33 mouse cellular contexts compared by ENCODE assay signal in the genomic region with DNA sequence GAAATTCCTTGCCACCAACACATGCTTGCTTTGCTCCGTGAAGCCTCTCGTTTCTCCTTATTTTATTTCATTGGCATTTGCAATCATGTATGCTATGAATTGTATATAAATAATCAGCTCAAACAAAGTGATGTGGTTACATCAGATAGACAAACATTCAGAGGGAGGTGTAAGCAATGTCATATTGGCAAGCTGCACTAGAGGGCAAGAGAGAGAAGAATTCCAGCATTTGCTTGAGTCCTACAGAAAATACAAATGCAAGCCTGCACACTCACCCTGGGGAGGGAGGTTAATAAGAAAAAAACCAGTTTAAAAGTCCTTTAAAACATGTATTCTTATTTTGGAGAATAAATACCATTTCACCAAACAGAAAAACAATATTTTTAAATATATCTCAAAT. TPM values are rescaled to one million over a fixed set of nuclear protein-coding genes. Genes with fewer than 3 reads are reported as not detected.
A peak's percentile ranks its signal among the peaks of the same experiment; 100 is the strongest.
DNase-seq lines count a peak whose midpoint lies in the region; ATAC-seq and TF ChIP-seq lines count a peak whose summit lies in the region.
"Had no signal": no experiment of that assay in that cellular context is flagged by ENCODE, and none has a peak within 500 bp of the region (broad histone marks: within the 10 kb centered on the region; RNA-seq: fewer than 3 reads in every experiment).

No protein-coding gene starts in this region.

- DNase-seq in forebrain, embryonic 14.5 days (ENCODE audit: low spot score), result peak; percentile 11
- peak; percentile 1 for DNase-seq in kidney, postnatal 0 days (ENCODE audit: low spot score)
- DNase-seq in kidney, postnatal 4 days, result no peak
- DNase-seq in 3T3-L1 (ENCODE audit: low read depth, low spot score) (peak; percentile 64), NIH3T3 (ENCODE audit: low read depth) (peak; percentile 61)
- DNase-seq in heart, adult 9 months (ENCODE audit: low spot score in 2 of 2), result no peak
- DNase-seq in kidney, postnatal 25 days, result no peak
- DNase-seq: adrenal gland, postnatal 14 days; B cell, adult 2 months; cerebellum, adult 18-20 months; cerebellum, postnatal 25 days; gastrocnemius, postnatal 10 days; kidney, adult 2 months; lung, postnatal 36 days; right cerebral cortex, postnatal 4 days; thymus, postnatal 4 days had no signal

- H3K36me3 ChIP-seq in forebrain, embryonic 14.5 days (ENCODE audit: control insufficient read depth, insufficient read depth, low read length), result no peaks in the 10 kb centered on the region
- H3K36me3 ChIP-seq in forebrain, embryonic 12.5 days (replicated peaks), result no peaks in the 10 kb centered on the region
- H3K36me3 ChIP-seq in kidney, postnatal 0 days (ENCODE audit: insufficient read depth, low read length), result no peaks in the 10 kb centered on the region
- H3K36me3 ChIP-seq: embryonic facial prominence, embryonic 12.5 days; heart, embryonic 15.5 days; hindbrain, embryonic 13.5 days; limb, embryonic 12.5 days; liver, embryonic 15.5 days; lung, embryonic 15.5 days; neural tube, embryonic 15.5 days had no signal

- H3K4me1 ChIP-seq in forebrain, embryonic 14.5 days (ENCODE audit: control insufficient read depth, insufficient read depth, low read length), result no peaks in the 10 kb centered on the region
- H3K4me1 ChIP-seq in forebrain, embryonic 12.5 days, result no peaks in the 10 kb centered on the region
- no peaks in the 10 kb centered on the region for H3K4me1 ChIP-seq in kidney, postnatal 0 days (replicated peaks; ENCODE audit: insufficient read depth, low read length)
- H3K4me1 ChIP-seq: embryonic facial prominence, embryonic 12.5 days; heart, embryonic 15.5 days; hindbrain, embryonic 13.5 days; limb, embryonic 12.5 days; liver, embryonic 15.5 days; lung, embryonic 15.5 days; neural tube, embryonic 15.5 days had no signal

- no peaks in the 10 kb centered on the region for H3K27me3 ChIP-seq in forebrain, embryonic 14.5 days (replicated peaks; ENCODE audit: control insufficient read depth, insufficient read depth, low read length)
- H3K27me3 ChIP-seq in forebrain, embryonic 12.5 days, result no peaks in the 10 kb centered on the region
- no peaks in the 10 kb centered on the region for H3K27me3 ChIP-seq in kidney, postnatal 0 days (ENCODE audit: insufficient read depth, low read length)
- H3K27me3 ChIP-seq: embryonic facial prominence, embryonic 12.5 days; heart, embryonic 15.5 days; hindbrain, embryonic 13.5 days; limb, embryonic 12.5 days; liver, embryonic 15.5 days; lung, embryonic 15.5 days; neural tube, embryonic 15.5 days had no signal

- H3K9me3 ChIP-seq in forebrain, embryonic 14.5 days (replicated peaks; ENCODE audit: control insufficient read depth, low read length), result no peaks in the 10 kb centered on the region
- no peaks in the 10 kb centered on the region for H3K9me3 ChIP-seq in forebrain, embryonic 12.5 days
- no peaks in the 10 kb centered on the region for H3K9me3 ChIP-seq in kidney, postnatal 0 days (replicated peaks; ENCODE audit: low read length)
- H3K9me3 ChIP-seq: embryonic facial prominence, embryonic 12.5 days; heart, embryonic 15.5 days; hindbrain, embryonic 13.5 days; limb, embryonic 12.5 days; liver, embryonic 15.5 days; lung, embryonic 15.5 days; neural tube, embryonic 15.5 days had no signal

- no peak overlapping the region for H3K4me2 ChIP-seq in forebrain, embryonic 14.5 days (ENCODE audit: low read length)
- no peak overlapping the region for H3K4me2 ChIP-seq in forebrain, embryonic 12.5 days
- H3K4me2 ChIP-seq in kidney, postnatal 0 days (ENCODE audit: low read length), result no peak overlapping the region
- H3K4me2 ChIP-seq: embryonic facial prominence, embryonic 12.5 days; heart, embryonic 15.5 days; hindbrain, embryonic 13.5 days; limb, embryonic 12.5 days; liver, embryonic 15.5 days; lung, embryonic 15.5 days; midbrain, embryonic 11.5 days; neural tube, embryonic 15.5 days had no signal

- H3K4me3 ChIP-seq in forebrain, embryonic 14.5 days (ENCODE audit: low read depth, low read length), result no peak overlapping the region
- H3K4me3 ChIP-seq in forebrain, embryonic 12.5 days (replicated peaks), result no peak overlapping the region
- no peak overlapping the region for H3K4me3 ChIP-seq in kidney, postnatal 0 days (replicated peaks; ENCODE audit: low read depth, low read length)
- H3K4me3 ChIP-seq: embryonic facial prominence, embryonic 12.5 days; heart, embryonic 15.5 days; hindbrain, embryonic 13.5 days; left cerebral cortex, adult 2 months; limb, embryonic 12.5 days; liver, embryonic 15.5 days; lung, embryonic 15.5 days; neural tube, embryonic 15.5 days had no signal

- no peak overlapping the region for H3K9ac ChIP-seq in forebrain, embryonic 14.5 days (ENCODE audit: low read length)
- no peak overlapping the region for H3K9ac ChIP-seq in forebrain, embryonic 12.5 days
- H3K9ac ChIP-seq in kidney, postnatal 0 days (ENCODE audit: low read depth, low read length), result no peak overlapping the region
- H3K9ac ChIP-seq: embryonic facial prominence, embryonic 12.5 days; heart, embryonic 15.5 days; hindbrain, embryonic 13.5 days; limb, embryonic 12.5 days; liver, embryonic 15.5 days; lung, embryonic 15.5 days; neural tube, embryonic 15.5 days had no signal

- H3K27ac ChIP-seq in forebrain, embryonic 14.5 days (ENCODE audit: low read depth, low read length), result no peak overlapping the region
- no peak overlapping the region for H3K27ac ChIP-seq in forebrain, embryonic 12.5 days
- no peak overlapping the region for H3K27ac ChIP-seq in kidney, postnatal 0 days
- H3K27ac ChIP-seq: embryonic facial prominence, embryonic 12.5 days; heart, embryonic 15.5 days; hindbrain, embryonic 13.5 days; left cerebral cortex, adult 2 months; limb, embryonic 12.5 days; liver, embryonic 15.5 days; lung, embryonic 15.5 days; neural tube, embryonic 15.5 days had no signal

- peak; percentile 24; the same call in 1 of the 2 replicates for TF ChIP-seq CTCF in kidney, postnatal 0 days (IDR thresholded peaks at IDR 0.05; ENCODE audit: low read depth)

- 86% methylated on average over 2 of the region's 2 CpGs for WGBS in forebrain, embryonic 14.5 days
- 82% methylated on average over 2 of the region's 2 CpGs for WGBS in forebrain, embryonic 12.5 days
- WGBS in kidney, postnatal 0 days, result 82% methylated on average over 2 of the region's 2 CpGs

- no peak for ATAC-seq in forebrain, embryonic 14.5 days
- ATAC-seq in forebrain, embryonic 12.5 days (ENCODE audit: low FRiP score), result no peak
- ATAC-seq in kidney, postnatal 0 days (replicated peaks; ENCODE audit: low FRiP score, low read depth), result no peak
- ATAC-seq: inflammation-experienced regulatory T-cells, adult 6 months had no signal

RNA-seq across cellular contexts. Expression of a gene that starts 34.8 kb away (rescaled TPM):
- not detected in 2 replicates for polyA plus RNA-seq in forebrain, embryonic 14.5 days (2014; fragmentation: Nextera tagmentation; extraction: Ambion mirVana)
- polyA plus RNA-seq in forebrain, embryonic 12.5 days (2016; fragmentation: Nextera tagmentation; extraction: Ambion mirVana), result not detected in 2 replicates
- not detected in 2 replicates for polyA plus RNA-seq in kidney, postnatal 0 days (2015; fragmentation: Nextera tagmentation; extraction: Ambion mirVana)
- polyA plus RNA-seq: embryonic facial prominence, embryonic 12.5 days; gonadal fat pad, adult 2 months; heart, embryonic 15.5 days; hindbrain, embryonic 13.5 days; kidney, adult 2 months; kidney, embryonic 16.5 days; limb, embryonic 12.5 days; liver, adult 2 months; liver, embryonic 15.5 days; lung, embryonic 15.5 days; midbrain, embryonic 11.5 days; neural tube, embryonic 15.5 days; spleen, adult 2 months; testis, adult 2 months; thymus, postnatal 0 days had no signal

Comparison
In these comparisons a context has a peak if more than half of its experiments do, and no peak if none do; other contexts are left out.
1. DNase-seq: peak in forebrain, embryonic 14.5 days (single experiment), kidney, postnatal 0 days (single experiment), 3T3-L1 (single experiment) and NIH3T3 (single experiment); none in kidney, postnatal 4 days (0 of 2), heart, adult 9 months (0 of 2) and kidney, postnatal 25 days (0 of 2).